Comparison of ENCODE assay signal across 8 mouse cellular contexts in the genomic region with DNA sequence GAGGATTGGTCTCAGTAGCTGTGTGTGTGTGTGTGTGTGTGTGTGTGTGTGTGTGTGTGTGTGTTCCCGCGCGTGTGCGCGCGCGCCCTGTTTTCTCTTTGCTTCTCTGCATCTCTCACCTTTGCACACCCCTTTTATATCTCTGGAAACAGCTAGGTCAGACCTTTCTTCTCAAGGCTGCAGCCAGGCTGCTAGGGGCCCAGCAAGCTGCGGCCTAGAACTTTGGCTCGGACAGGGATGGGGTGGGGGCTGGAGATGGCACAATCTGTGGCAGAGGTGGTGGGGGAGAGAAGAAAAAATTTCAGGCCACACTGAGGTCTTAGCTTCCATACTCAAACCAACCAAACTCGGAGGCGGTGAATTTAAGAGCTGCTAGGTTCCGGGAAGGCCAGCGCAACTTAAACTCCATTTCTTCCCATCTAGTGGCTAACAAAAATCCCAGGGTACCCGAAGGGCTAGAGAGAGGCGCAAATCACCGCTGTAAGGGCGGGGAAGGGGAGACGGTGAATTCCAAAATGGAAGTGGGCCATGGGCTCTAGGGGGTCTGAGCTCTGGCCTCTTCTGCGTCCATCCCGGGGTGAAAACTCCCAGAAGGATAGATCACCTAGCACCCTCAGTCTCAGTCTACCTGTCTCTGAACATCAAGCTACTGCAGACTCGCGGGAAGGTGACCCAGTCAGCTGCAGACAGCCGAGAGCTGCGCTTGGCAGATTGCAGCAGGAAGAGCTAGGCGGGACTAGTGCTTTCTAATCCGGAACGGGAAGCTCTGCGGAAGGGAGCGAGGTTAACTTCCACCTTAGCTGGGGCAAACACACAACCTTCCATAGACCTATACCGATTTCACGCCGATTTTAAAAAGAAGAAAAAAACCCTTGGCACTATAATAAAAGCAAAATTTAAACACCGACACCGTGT. TPM values are rescaled to one million over a fixed set of nuclear protein-coding genes. Genes with fewer than 3 reads are reported as not detected.
A peak's percentile ranks its signal among the peaks of the same experiment; 100 is the strongest.
DNase-seq lines count a peak whose midpoint lies in the region; ATAC-seq and TF ChIP-seq lines count a peak whose summit lies in the region.

No protein-coding gene starts in this region.

- peak overlapping the region; percentile 76 for H3K4me2 ChIP-seq in liver, postnatal 0 days (ENCODE audit: low read depth, low read length)

- no peaks in the 10 kb centered on the region for H3K36me3 ChIP-seq in kidney, adult 2 months (ENCODE audit: control insufficient read depth, insufficient read depth, low read length)
- no peaks in the 10 kb centered on the region; the same call in 1 of the 2 replicates for H3K36me3 ChIP-seq in liver, postnatal 0 days (replicated peaks; ENCODE audit: insufficient read depth, low read length)

- H3K4me3 ChIP-seq in lung, adult 2 months (replicated peaks; ENCODE audit: extremely low read depth, low read depth, low read length), result peak overlapping the region; percentile 37
- peak overlapping the region; percentile 20 for H3K4me3 ChIP-seq in kidney, adult 2 months (ENCODE audit: insufficient read depth, low read depth, low read length)
- peak overlapping the region; percentile 51 for H3K4me3 ChIP-seq in liver, postnatal 0 days (ENCODE audit: low read depth, low read length)

- ATAC-seq in granulocyte monocyte progenitor cell, adult 5-6 weeks (replicated peaks; ENCODE audit: poor library complexity, severe bottlenecking), result peak; percentile 49
- no peak for ATAC-seq in liver, postnatal 0 days

- no peak for TF ChIP-seq EP300 in liver, postnatal 0 days (IDR thresholded peaks at IDR 0.05; ENCODE audit: low read depth)

- TF ChIP-seq POLR2A in lung, adult 2 months (IDR thresholded peaks at IDR 0.05; ENCODE audit: borderline replicate concordance, extremely low read depth, low read depth, low read length), result no peak
- no peak for TF ChIP-seq POLR2A in kidney, adult 2 months (IDR thresholded peaks at IDR 0.05; ENCODE audit: low read depth, low read length)

- H3K4me1 ChIP-seq in lung, adult 2 months (ENCODE audit: control insufficient read depth, insufficient read depth, low read length), result peaks cover 15% of the 10 kb centered on the region
- H3K4me1 ChIP-seq in kidney, adult 2 months (ENCODE audit: control insufficient read depth, insufficient read depth, low read length), result 0 out of 2 replicates have a peak, but pooled peaks cover 2% of the 10 kb centered on the region
- peaks cover 19% of the 10 kb centered on the region for H3K4me1 ChIP-seq in liver, postnatal 0 days (ENCODE audit: insufficient read depth)

- no peak for TF ChIP-seq CTCF in lung, adult 2 months (IDR thresholded peaks at IDR 0.05; ENCODE audit: insufficient read depth, low read length)
- no peak for TF ChIP-seq CTCF in kidney, adult 2 months (conservative IDR thresholded peaks at IDR 0.05; ENCODE audit: insufficient read depth, insufficient read length, low read depth, low read length)
- no peak for TF ChIP-seq CTCF in liver, postnatal 0 days (IDR thresholded peaks at IDR 0.05; ENCODE audit: low read depth)

- 18% methylated on average over 34 of the region's 34 CpGs for WGBS in lung, adult 2 months
- 14% methylated on average over 34 of the region's 34 CpGs for WGBS in kidney, adult 2 months
- WGBS in liver, postnatal 0 days (ENCODE audit: insufficient replicate concordance), result 6% methylated on average over 34 of the region's 34 CpGs

- H3K27me3 ChIP-seq in kidney, adult 2 months (replicated peaks; ENCODE audit: control insufficient read depth, insufficient read depth, low read length), result peaks cover 26% of the 10 kb centered on the region
- peaks cover 79% of the 10 kb centered on the region for H3K27me3 ChIP-seq in liver, postnatal 0 days (ENCODE audit: insufficient read depth, low read length)

- no peaks in the 10 kb centered on the region for H3K9me3 ChIP-seq in liver, postnatal 0 days (ENCODE audit: low read length)

- H3K9ac ChIP-seq in liver, postnatal 0 days (replicated peaks), result peak overlapping the region; percentile 58

- no peak overlapping the region for H3K27ac ChIP-seq in kidney, adult 2 months (ENCODE audit: insufficient read depth, low read depth, low read length)
- peak overlapping the region; percentile 35; the same call in 1 of the 2 replicates for H3K27ac ChIP-seq in liver, postnatal 0 days (ENCODE audit: low read depth)

- DNase-seq in lung, adult 2 months, result peak; percentile 20
- DNase-seq in lung, postnatal 10 days, result no peak
- peak; percentile 85 for DNase-seq in cerebellum, adult 9-11 months
- DNase-seq in kidney, adult 2 months, result peak; percentile 43
- DNase-seq in liver, postnatal 0 days, result peak; percentile 38
- DNase-seq in right cerebral cortex, postnatal 10 days (ENCODE audit: low spot score in 2 of 2), result peak; percentile 61 to 62
- no peak for DNase-seq in spleen, postnatal 4 days (ENCODE audit: low spot score in 2 of 2)

RNA-seq across cellular contexts. Expression of gene Nrn1, which starts 3.7 kb away (rescaled TPM):
- polyA plus RNA-seq in lung, adult 2 months (2012; rRNA removed), result 9.2 and 12.9 TPM in 2 replicates
- total RNA-seq in granulocyte monocyte progenitor cell, adult 5-6 weeks (2014; fragmentation: Nextera tagmentation), result not detected in 2 replicates
- not detected in 2 replicates for total RNA-seq in granulocyte monocyte progenitor cell, adult 5-6 weeks (2017)
- 0.34 and 0.48 TPM in 2 replicates for polyA plus RNA-seq in kidney, adult 2 months (2012; rRNA removed)
- polyA plus RNA-seq in liver, postnatal 0 days (2015; fragmentation: Nextera tagmentation; extraction: Ambion mirVana), result 97.4 and 98.7 TPM in 2 replicates

Comparison
In these comparisons a context has a peak if more than half of its experiments do, and no peak if none do; other contexts are left out.
1. DNase-seq: peak in lung, adult 2 months (single experiment), cerebellum, adult 9-11 months (single experiment), kidney, adult 2 months (single experiment), liver, postnatal 0 days (single experiment) and right cerebral cortex, postnatal 10 days (2 of 2); none in lung, postnatal 10 days (single experiment) and spleen, postnatal 4 days (0 of 2).
2. Peak in every context shown above with its lines, with median percentiles within 50 percentile points of each other: H3K4me3 ChIP-seq.